In the genomic region with DNA sequence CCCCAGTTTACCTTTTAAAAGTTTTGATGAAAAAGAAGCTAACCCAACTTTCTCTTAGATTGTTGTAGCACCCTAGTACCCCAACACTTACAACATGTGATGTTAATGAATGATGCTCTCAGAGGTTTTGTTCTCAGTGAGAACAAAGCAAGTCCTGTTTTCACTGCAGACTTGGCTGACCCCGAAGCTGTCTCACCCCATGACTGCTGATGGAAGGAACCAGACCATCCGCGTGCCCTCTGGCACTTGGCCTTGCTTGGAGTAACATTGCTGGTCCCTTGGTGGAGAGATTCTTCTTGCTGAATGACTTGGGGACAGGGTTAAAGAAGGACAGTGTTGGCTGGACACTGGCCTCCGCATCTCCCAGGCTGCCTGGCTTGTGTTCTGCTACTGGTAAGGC, we compare ENCODE assay signal across 17 mouse cellular contexts. TPM values are rescaled to one million over a fixed set of nuclear protein-coding genes. Genes with fewer than 3 reads are reported as not detected.
"Had no signal": no experiment of that assay in that cellular context is flagged by ENCODE, and none has a peak within 500 bp of the region (broad histone marks: within the 10 kb centered on the region; RNA-seq: fewer than 3 reads in every experiment).

No protein-coding gene starts in this region.

- H3K4me1 ChIP-seq: liver, embryonic 13.5 days had no signal

- H3K4me3 ChIP-seq: left cerebral cortex, adult 2 months; liver, embryonic 13.5 days; midbrain, embryonic 12.5 days; midbrain, embryonic 15.5 days; neural tube, embryonic 12.5 days; neural tube, embryonic 15.5 days had no signal

- DNase-seq: kidney, postnatal 25 days; liver, embryonic 13.5 days; lung, adult 2 months; lung, postnatal 14 days; lung, postnatal 4 days; thymus, adult 18-20 months; thymus, postnatal 36 days had no signal

- H3K9ac ChIP-seq: liver, embryonic 13.5 days; midbrain, embryonic 12.5 days; midbrain, embryonic 15.5 days; neural tube, embryonic 12.5 days; neural tube, embryonic 15.5 days had no signal

- H3K27ac ChIP-seq: kidney, postnatal 0 days; left cerebral cortex, adult 2 months; liver, embryonic 13.5 days; midbrain, embryonic 12.5 days; midbrain, embryonic 15.5 days; neural tube, embryonic 12.5 days; neural tube, embryonic 15.5 days had no signal

- H3K36me3 ChIP-seq: liver, embryonic 13.5 days; midbrain, embryonic 12.5 days; midbrain, embryonic 15.5 days; neural tube, embryonic 12.5 days; neural tube, embryonic 15.5 days had no signal

- H3K27me3 ChIP-seq: liver, embryonic 13.5 days; midbrain, embryonic 12.5 days; midbrain, embryonic 15.5 days; neural tube, embryonic 12.5 days; neural tube, embryonic 15.5 days had no signal

- H3K9me3 ChIP-seq: liver, embryonic 13.5 days; midbrain, embryonic 12.5 days; midbrain, embryonic 15.5 days; neural tube, embryonic 12.5 days; neural tube, embryonic 15.5 days had no signal

- ATAC-seq: midbrain, embryonic 15.5 days had no signal

- H3K4me2 ChIP-seq: liver, embryonic 13.5 days; midbrain, embryonic 12.5 days; midbrain, embryonic 15.5 days; neural tube, embryonic 12.5 days; neural tube, embryonic 15.5 days had no signal

RNA-seq across cellular contexts. Expression of a gene that starts 58.9 kb away (rescaled TPM):
- total RNA-seq: liver, adult 2 months had no signal
- polyA plus RNA-seq: limb, embryonic 11.5 days; liver, adult 2 months; liver, embryonic 13.5 days; liver, embryonic 16.5 days; spleen, adult 2 months had no signal
